Mouse (Mus musculus) kidney, embryonic 15.5 days (tissue): Measurements from ENCODE around the gene Hoxc11. TPM values are rescaled to one million over a fixed set of nuclear protein-coding genes. Genes with fewer than 3 reads are reported as not detected.
A peak's percentile ranks its signal among the peaks of the same experiment; 100 is the strongest.

Source experiments
- ATAC-seq: fragments of 200-750 bp; cut with Nextera tagmentation; replicated peaks from 2 replicates; pipeline ENCODE4 v1.8.0; 2017; ENCODE audit warnings: moderate TSS enrichment; ENCODE audit not compliant: low FRiP score
- H3K27ac ChIP-seq: fragments of 300-500 bp; sonication (generic); 2 replicates; pipeline ENCODE4 v1.5.1; 2015; ENCODE audit warnings: mild to moderate bottlenecking, inconsistent platforms
- H3K27me3 ChIP-seq: fragments of 300-500 bp; sonication (generic); 2 replicates; pipeline ENCODE4 v1.6.1; 2015; ENCODE audit warnings: inconsistent platforms
- H3K36me3 ChIP-seq: fragments of 300-500 bp; sonication (generic); 2 replicates; pipeline ENCODE4 v1.6.1; 2015; ENCODE audit warnings: inconsistent platforms
- H3K4me1 ChIP-seq: fragments of 300-500 bp; sonication (generic); 2 replicates; pipeline ENCODE4 v1.6.1; 2015; ENCODE audit warnings: inconsistent platforms
- H3K4me2 ChIP-seq: fragments of 300-500 bp; sonication (generic); 2 replicates; pipeline ENCODE4 v1.6.1; 2015; ENCODE audit warnings: moderate library complexity, mild to moderate bottlenecking, inconsistent platforms
- H3K4me3 ChIP-seq: fragments of 300-500 bp; sonication (generic); replicated peaks from 2 replicates; pipeline ENCODE4 v1.5.1; 2015; ENCODE audit warnings: mild to moderate bottlenecking, inconsistent platforms
- H3K9ac ChIP-seq: fragments of 300-500 bp; sonication (generic); 2 replicates; pipeline ENCODE4 v1.6.1; 2015; ENCODE audit warnings: mild to moderate bottlenecking, inconsistent platforms
- H3K9me3 ChIP-seq: fragments of 300-500 bp; sonication (generic); replicated peaks from 2 replicates; pipeline ENCODE4 v1.6.1; 2016; ENCODE audit warnings: inconsistent platforms
- WGBS: fragments of 180-500 bp; shearing (Covaris S2); methylation state at CpG from one replicate; pipeline ENCODE4 v1.1.7; 2015; ENCODE audit warnings: mixed read lengths; 5-methylcytosine and 5-hydroxymethylcytosine counted together
- polyA plus RNA-seq: library from polyadenylated mRNA; unstranded; fragments of >200 nt; fragmentation: Nextera tagmentation; extraction: Ambion mirVana; gene quantifications from 2 replicates; pipeline ENCODE4 v1.2.1, GENCODE M21; 2015

The Hoxc11 gene
- polyA plus RNA-seq, 1 experiment from 2014 or later = 1.7 TPM

DNA sequence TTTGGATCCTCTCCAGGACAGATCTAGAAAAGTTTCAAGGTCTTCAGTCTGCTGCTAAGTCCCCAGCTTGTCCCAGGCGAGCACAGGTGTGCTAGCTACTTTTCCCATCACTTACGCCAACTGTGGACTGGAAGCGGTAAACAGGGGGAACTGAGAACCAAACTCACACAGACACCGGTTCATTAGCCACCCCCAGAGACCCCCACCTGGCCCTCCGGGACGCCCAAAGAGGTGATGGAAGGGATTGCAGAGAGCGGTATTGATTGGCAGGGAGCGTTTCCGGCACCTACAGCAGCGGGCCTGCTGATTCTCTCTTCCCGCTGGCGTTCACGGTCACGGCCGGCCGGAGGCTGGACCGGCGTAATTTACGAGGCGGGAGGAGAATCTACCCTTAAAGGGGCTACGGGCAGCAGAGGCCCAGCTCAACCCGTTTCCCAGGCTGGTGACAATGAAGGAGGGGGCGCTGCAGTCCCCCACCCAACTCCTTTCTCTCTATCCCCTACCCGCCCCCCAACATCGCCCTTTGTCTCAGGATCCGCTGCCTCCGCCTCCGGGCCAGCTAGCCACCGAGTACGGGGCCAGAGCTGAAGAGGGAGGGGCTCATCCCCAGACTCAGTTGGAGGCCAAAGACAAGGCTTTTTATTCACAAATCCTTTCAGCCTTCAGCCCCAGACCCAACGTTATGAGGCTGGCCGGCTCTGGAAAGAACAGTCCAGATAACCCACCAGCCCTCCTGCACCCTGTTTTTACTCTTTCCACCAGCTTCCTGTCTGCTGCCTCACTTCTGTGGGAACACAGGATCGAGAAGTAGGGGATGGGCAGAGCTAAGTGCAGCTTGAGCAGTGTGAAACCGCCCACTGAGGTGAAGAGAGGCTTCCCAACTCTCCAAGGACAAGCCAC is 14.7 kb upstream of the Hoxc11 start:
- 1% methylated on average over 34 of the region's 34 CpGs for WGBS
- ATAC-seq = 0 out of 2 replicates have a peak, but pooled peaks have one; percentile 46
- Histone ChIP-seq H3K9ac (no peak overlapping the region), H3K36me3 (no peaks in the 10 kb centered on the region), H3K27ac (no peak overlapping the region), H3K9me3 (no peaks in the 10 kb centered on the region), H3K4me1 (peaks cover 32% of the 10 kb centered on the region), H3K27me3 (peaks cover 100% of the 10 kb centered on the region), H3K4me2 (peak overlapping the region; percentile 40), H3K4me3 (peak overlapping the region; percentile 6; the same call in 1 of the 2 replicates)

DNA sequence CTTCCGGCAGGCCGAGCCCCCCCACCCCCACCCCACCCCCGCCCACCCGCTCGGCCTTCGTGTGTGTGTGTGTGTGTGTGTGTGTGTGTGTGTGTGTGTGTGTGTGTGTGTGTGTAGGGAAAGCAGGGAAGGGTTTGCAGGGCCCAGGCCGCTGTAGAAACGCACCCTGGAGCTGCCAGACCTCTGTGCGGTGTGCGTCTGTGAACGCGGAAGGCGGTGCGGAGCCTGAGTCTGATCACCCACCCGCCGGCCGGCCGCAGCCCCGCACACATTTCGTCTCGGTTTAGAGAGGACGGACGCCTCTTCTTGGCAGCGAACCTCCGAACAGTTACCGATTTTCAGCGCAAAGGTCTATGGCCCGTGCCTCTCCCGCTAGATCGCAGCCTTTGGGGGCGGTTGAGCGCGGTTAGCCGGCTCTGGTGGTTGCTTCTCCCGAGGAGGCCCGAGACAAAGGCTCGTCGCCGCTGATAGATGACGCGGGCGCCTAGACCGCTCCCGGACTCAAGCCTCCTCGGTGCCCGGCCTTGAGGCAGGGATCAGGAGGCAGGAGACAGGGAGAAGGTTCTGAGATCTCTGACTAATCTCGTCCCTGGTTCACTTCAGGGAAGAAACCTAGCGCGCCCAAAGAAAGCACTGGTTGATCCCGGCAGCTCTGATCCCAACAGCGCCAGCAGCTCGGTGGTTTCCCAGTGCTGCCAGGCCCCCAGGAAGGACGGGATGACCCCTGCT is 11.3 kb upstream of the Hoxc11 start:
- ATAC-seq = peak; percentile 61
- no peak overlapping the region for H3K27ac ChIP-seq
- H3K4me2 ChIP-seq = peak overlapping the region; percentile 60
- H3K27me3 ChIP-seq = peaks cover 100% of the 10 kb centered on the region
- no peaks in the 10 kb centered on the region for H3K36me3 ChIP-seq
- H3K4me3 ChIP-seq = peak overlapping the region; percentile 41
- no peaks in the 10 kb centered on the region for H3K9me3 ChIP-seq
- under 1% methylated on average over 53 of the region's 53 CpGs for WGBS
- H3K9ac ChIP-seq = 0 out of 2 replicates have a peak overlapping the region, but pooled peaks have one; percentile 21
- H3K4me1 ChIP-seq = peaks cover 18% of the 10 kb centered on the region

DNA sequence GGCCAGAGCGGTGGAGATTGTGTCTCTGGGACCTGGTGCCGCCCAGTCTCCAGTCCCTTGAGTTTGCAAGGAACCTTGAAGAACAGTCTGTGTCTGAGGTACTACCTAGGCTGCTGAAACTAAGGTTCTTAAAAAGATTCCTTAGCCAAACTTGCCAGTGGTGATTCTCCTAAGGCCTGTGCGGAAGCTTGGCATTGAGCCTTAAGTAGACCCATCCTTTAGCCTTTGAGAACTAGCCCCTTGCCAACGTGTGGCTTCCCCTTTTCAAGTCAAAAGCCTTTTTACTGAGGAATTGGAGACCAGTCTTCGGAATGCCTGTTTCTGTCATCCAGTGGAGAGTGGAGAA is 10.8 kb upstream of the Hoxc11 start:
- Histone ChIP-seq H3K4me1 (peaks cover 18% of the 10 kb centered on the region), H3K27ac (no peak overlapping the region), H3K4me2 (peak overlapping the region; percentile 60), H3K9me3 (no peaks in the 10 kb centered on the region), H3K27me3 (peaks cover 100% of the 10 kb centered on the region), H3K36me3 (no peaks in the 10 kb centered on the region), H3K4me3 (peak overlapping the region; percentile 41; the same call in 1 of the 2 replicates), H3K9ac (no peak overlapping the region)
- ATAC-seq = peak; percentile 65; the same call in 1 of the 2 replicates
- WGBS = 8% methylated on average over 5 of the region's 5 CpGs

DNA sequence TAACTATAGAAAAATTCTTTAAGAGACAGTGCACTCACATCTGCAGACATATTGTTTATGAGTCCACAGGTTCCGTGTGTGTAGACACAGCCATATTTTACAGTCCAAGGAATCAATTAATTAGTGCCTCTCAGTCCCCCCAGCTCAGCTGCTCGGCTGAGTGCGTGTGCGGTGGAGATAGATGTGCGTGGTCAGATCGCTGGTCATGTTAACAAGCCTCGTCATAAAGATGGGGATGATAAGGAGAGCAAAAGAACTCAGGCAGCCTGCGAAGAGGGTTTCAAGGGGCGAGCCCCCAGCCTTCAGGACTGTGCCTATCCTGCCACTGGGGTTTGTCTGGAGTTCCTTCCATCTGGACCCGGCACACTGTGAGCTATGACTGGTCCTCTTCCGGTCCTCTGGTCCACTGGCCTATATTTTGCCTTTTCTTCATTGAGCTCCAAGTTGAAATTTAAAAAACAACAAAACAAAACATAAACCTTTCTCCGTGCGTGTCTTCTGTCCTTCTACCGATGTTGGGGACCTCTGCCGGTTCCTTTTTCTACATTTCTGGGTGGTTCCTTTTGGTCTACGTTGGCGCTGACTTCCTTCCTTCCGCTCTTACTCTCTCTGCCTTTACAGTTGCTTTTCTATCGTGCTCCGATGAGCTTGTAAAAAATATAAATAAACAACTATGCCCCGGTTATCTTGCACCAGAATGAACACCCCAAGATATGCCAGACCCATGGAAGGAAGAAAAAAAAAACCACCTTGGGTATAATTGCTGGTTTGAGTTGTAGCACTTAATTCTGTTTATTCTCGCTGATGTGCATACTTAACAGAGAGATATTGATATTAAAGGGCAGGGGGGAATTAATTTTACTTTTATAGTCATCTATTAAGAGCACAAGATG is 8.8 kb upstream of the Hoxc11 start:
- ATAC-seq = no peak
- Histone ChIP-seq H3K4me3 (no peak overlapping the region), H3K9me3 (no peaks in the 10 kb centered on the region), H3K4me1 (peaks cover 16% of the 10 kb centered on the region), H3K27me3 (peaks cover 99% of the 10 kb centered on the region), H3K9ac (no peak overlapping the region), H3K4me2 (no peak overlapping the region), H3K36me3 (no peaks in the 10 kb centered on the region), H3K27ac (no peak overlapping the region)
- WGBS = 13% methylated on average over 22 of the region's 22 CpGs

DNA sequence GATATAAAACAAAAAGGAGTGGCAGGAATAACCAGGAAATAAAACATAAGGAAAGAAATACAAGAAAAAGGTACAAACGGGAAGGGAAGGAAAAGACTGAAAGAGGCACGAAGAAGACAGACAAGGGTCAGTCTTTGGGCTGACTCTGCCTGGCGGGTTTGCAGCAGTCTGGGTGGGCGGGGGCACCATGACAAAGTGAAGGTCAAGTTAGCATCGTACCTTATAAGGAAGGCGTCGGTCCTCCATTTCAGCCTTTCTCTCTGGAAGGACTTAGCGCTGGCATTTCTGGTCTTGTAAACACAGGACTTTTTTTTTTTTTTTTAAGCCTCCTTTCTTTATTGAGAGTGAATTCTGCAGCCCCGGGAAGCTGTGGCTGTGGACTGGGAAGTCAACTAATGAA is 7.0 kb upstream of the Hoxc11 start:
- no peak overlapping the region for H3K4me3 ChIP-seq
- H3K36me3 ChIP-seq = no peaks in the 10 kb centered on the region
- no peaks in the 10 kb centered on the region for H3K9me3 ChIP-seq
- peaks cover 19% of the 10 kb centered on the region for H3K4me1 ChIP-seq
- ATAC-seq = no peak
- WGBS = 5% methylated on average over 9 of the region's 9 CpGs
- no peak overlapping the region for H3K27ac ChIP-seq
- no peak overlapping the region for H3K9ac ChIP-seq
- H3K27me3 ChIP-seq = peaks cover 99% of the 10 kb centered on the region
- no peak overlapping the region for H3K4me2 ChIP-seq

DNA sequence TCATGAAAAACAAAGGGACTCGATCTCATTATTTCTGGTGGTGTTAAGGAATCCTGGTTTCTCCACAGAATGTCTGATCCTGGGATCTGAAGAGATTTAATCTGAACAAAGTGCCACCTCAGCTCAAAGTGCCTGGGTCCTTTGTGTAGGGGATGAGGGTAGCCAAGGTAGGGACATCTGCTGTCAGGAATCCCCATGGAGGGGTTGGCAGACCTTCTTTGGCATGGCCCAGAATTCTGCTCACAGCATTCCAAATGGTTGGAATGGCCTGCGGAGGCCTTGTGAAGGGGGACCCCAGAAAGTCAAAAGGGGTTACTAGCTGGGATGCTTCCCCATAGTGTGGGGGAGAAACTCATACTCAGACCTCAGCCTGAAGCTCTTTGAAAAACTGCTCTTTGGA is 5.4 kb upstream of the Hoxc11 start:
- no peak overlapping the region for H3K27ac ChIP-seq
- WGBS = 32% methylated on average over 2 of the region's 2 CpGs
- H3K27me3 ChIP-seq = peaks cover 99% of the 10 kb centered on the region
- H3K4me3 ChIP-seq = no peak overlapping the region
- no peak for ATAC-seq
- H3K4me1 ChIP-seq = peaks cover 15% of the 10 kb centered on the region
- H3K36me3 ChIP-seq = no peaks in the 10 kb centered on the region
- no peaks in the 10 kb centered on the region for H3K9me3 ChIP-seq
- no peak overlapping the region for H3K4me2 ChIP-seq
- no peak overlapping the region for H3K9ac ChIP-seq

DNA sequence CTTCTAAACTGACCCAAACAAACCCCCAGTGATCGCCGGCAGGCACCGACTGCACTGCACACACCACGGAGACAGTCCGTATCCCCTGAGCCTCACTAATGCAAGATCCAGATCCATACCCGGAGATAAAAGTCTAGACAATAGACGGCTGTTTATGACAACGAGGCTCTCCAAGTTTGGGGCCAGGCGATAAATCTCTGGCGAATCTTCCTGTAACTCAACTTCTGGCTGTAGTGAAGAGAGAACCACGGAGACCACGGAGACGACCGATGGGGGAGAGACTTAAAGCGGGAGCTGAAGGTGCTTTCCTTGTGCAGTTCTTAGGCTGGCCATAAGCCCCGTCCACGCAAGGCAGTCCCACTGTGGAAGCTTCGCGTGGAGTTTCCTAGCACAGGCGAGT is 4.5 kb upstream of the Hoxc11 start:
- peaks cover 98% of the 10 kb centered on the region for H3K27me3 ChIP-seq
- no peaks in the 10 kb centered on the region for H3K36me3 ChIP-seq
- no peak overlapping the region for H3K4me3 ChIP-seq
- H3K27ac ChIP-seq = no peak overlapping the region
- H3K4me1 ChIP-seq = peaks cover 23% of the 10 kb centered on the region
- H3K9me3 ChIP-seq = no peaks in the 10 kb centered on the region
- WGBS = 4% methylated on average over 20 of the region's 20 CpGs
- no peak overlapping the region for H3K9ac ChIP-seq
- ATAC-seq = no peak
- 0 out of 2 replicates have a peak overlapping the region, but pooled peaks have one; percentile 16 for H3K4me2 ChIP-seq

DNA sequence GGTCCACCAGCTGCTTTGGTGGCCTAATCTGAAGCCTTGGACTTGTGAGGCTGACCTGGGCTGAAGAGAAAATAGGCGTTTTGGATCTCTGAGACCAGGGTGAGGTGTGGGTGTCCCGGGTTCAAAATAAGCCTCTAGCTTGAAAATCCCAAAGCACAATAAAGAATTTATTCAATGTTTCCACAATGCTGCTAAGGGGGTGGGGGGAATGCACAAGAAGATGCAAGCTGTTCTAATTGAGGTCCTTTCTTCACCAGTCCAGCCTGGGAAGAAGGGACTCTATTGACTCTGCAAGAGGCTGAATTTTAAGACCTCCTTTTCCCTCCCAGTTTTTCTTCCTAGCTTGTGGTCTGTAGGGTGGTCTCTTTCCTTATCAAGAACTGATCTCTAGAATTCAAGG is 3.4 kb upstream of the Hoxc11 start:
- H3K9ac ChIP-seq = no peak overlapping the region
- H3K9me3 ChIP-seq = no peaks in the 10 kb centered on the region
- 32% methylated on average over 2 of the region's 2 CpGs for WGBS
- H3K4me2 ChIP-seq = peak overlapping the region; percentile 36; the same call in 1 of the 2 replicates
- peaks cover 88% of the 10 kb centered on the region for H3K27me3 ChIP-seq
- no peak overlapping the region for H3K27ac ChIP-seq
- no peak for ATAC-seq
- no peaks in the 10 kb centered on the region for H3K36me3 ChIP-seq
- no peak overlapping the region for H3K4me3 ChIP-seq
- H3K4me1 ChIP-seq = peaks cover 32% of the 10 kb centered on the region

DNA sequence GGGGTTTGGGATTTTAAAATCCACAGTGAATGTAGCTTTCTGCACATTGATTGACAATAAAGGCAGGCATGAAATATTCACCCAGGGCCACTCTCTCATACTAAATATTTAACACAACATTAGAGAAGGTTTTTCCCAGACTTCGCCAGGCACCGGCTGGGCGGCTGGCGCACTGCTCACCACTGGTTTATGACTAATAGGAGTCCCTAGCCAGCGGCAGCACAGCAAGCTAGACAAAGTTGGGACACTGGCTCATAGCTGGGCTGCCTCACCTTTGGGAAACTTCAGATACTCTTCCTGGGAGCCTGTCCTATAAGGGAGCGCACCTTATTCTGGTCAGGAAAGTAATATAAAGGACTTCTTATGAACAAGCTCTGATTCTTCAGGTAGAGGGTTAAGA is 666 bp upstream of the Hoxc11 start:
- 30% methylated on average over 6 of the region's 6 CpGs for WGBS
- Histone ChIP-seq H3K4me3 (peak overlapping the region; percentile 59), H3K36me3 (no peaks in the 10 kb centered on the region), H3K9me3 (no peaks in the 10 kb centered on the region), H3K4me2 (peak overlapping the region; percentile 78), H3K27me3 (peaks cover 84% of the 10 kb centered on the region), H3K27ac (no peak overlapping the region), H3K4me1 (peaks cover 56% of the 10 kb centered on the region), H3K9ac (0 out of 2 replicates have a peak overlapping the region, but pooled peaks have one; percentile 21)
- ATAC-seq = no peak

DNA sequence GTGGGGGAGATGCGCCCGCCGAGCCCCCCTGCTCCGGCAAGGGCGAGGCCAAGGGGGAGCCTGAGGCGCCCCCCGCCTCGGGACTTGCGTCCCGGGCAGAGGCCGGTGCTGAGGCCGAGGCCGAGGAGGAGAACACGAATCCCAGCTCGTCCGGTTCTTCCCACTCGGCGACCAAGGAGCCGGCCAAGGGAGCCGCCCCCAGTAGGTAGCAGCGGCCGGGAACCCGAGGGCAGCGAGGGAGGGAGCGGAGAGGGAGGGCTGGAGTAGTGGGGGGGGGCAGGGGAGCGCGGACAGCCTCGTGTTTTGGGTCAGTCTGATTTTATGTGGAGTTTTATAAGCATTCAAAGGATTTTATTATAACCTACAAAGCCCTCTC is 768 bp downstream of the Hoxc11 start:
- Histone ChIP-seq H3K27ac (peak overlapping the region; percentile 93), H3K4me3 (peak overlapping the region; percentile 59), H3K9me3 (no peaks in the 10 kb centered on the region), H3K36me3 (no peaks in the 10 kb centered on the region), H3K4me1 (peaks cover 61% of the 10 kb centered on the region), H3K9ac (peak overlapping the region; percentile 70), H3K27me3 (peaks cover 79% of the 10 kb centered on the region), H3K4me2 (peak overlapping the region; percentile 78)
- 2% methylated on average over 28 of the region's 28 CpGs for WGBS
- peak; percentile 31 for ATAC-seq

DNA sequence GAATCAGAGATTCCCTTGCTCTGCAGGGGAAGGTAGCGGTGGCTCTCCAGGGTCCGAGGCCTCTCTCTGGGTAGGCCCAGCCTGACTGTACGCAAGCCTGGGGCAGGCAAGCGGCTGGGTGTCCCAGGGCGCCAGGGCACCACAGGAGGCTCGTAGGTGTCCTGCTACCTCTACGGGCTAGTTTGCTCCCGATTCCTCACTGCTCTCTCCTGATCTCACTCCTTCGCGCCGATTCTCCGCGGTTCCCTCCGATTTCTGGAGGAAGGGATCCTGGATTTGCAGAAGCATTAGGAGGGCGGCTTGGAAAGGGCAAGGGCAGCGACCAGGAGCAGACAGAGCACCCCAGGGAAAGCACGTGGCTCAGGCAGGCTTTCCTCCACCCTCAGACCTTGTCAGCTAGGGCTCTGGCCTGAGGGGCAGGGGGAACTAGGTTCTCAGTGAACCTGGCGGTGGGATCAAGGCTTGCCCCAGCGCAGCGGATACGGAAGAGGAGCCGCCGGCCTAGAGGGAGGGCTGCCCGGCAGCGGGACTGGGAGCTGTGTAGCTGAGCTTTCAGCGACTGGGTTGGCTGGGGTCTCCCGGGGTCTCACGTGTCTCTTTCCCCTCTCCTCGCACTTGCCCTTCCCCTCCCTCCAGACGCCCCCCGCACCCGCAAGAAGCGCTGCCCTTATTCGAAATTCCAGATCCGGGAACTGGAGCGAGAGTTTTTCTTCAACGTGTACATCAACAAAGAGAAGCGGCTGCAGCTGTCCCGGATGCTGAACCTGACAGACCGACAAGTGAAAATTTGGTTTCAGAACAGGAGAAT is 1.8 kb downstream of the Hoxc11 start:
- H3K4me1 ChIP-seq = peaks cover 66% of the 10 kb centered on the region
- WGBS = 1% methylated on average over 40 of the region's 40 CpGs
- H3K9me3 ChIP-seq = no peaks in the 10 kb centered on the region
- peaks cover 76% of the 10 kb centered on the region for H3K27me3 ChIP-seq
- H3K4me2 ChIP-seq = peak overlapping the region; percentile 78
- H3K36me3 ChIP-seq = no peaks in the 10 kb centered on the region
- 0 out of 2 replicates have a peak, but pooled peaks have one; percentile 17 for ATAC-seq
- H3K27ac ChIP-seq = peak overlapping the region; percentile 93
- H3K9ac ChIP-seq = peak overlapping the region; percentile 70
- H3K4me3 ChIP-seq = peak overlapping the region; percentile 59
